Mouse (Mus musculus): Measurements from ENCODE around the gene Pigk. TPM values are rescaled to one million over a fixed set of nuclear protein-coding genes. Genes with fewer than 3 reads are reported as not detected.

Gene Pigk
- 43.4 and 49.1 TPM in 2 replicates for polyA plus RNA-seq (2014; fragmentation: Nextera tagmentation; extraction: Ambion mirVana)

- ATAC-seq (replicated peaks; ENCODE audit: insufficient number of reproducible peaks, low FRiP score, low TSS enrichment, low read depth) (peak; percentile 88), DNase-seq (ENCODE audit: low spot score) (peak; percentile 93)
- Histone ChIP-seq H3K4me3 (ENCODE audit: low read depth, low read length) (peak within 1 kb of the TSS; percentile 91), H3K27ac (replicated peaks; ENCODE audit: low read depth, low read length) (no peak within 1 kb of the TSS), H3K9me3 (replicated peaks; ENCODE audit: control insufficient read depth, low read length) (no peaks in the 10 kb centered on the region), H3K36me3 (replicated peaks; ENCODE audit: control insufficient read depth, insufficient read depth, low read depth, low read length) (no peaks in the 10 kb centered on the region), H3K4me1 (ENCODE audit: control insufficient read depth, insufficient read depth, low read length) (no peaks in the 10 kb centered on the region), H3K9ac (replicated peaks; ENCODE audit: low read length) (peak within 1 kb of the TSS; percentile 72), H3K27me3 (ENCODE audit: control insufficient read depth, insufficient read depth, low read length) (no peaks in the 10 kb centered on the region), H3K4me2 (ENCODE audit: low read depth, low read length) (peak within 1 kb of the TSS; percentile 65)
- WGBS, result under 1% methylated on average over 48 of the region's 48 CpGs
Measured at GRCm38 (mm10) chr3:152713991-152714902, at the start of gene Pigk. Gene Pigk (plus strand): TSS chr3:152714100.

- WGBS, result under 1% methylated on average over 16 of the region's 16 CpGs
- peak; percentile 47 for DNase-seq (ENCODE audit: low spot score)
- no peak for ATAC-seq (replicated peaks; ENCODE audit: insufficient number of reproducible peaks, low FRiP score, low TSS enrichment, low read depth)
- no peaks in the 10 kb centered on the region for H3K36me3 ChIP-seq (replicated peaks; ENCODE audit: control insufficient read depth, insufficient read depth, low read depth, low read length)
- peaks cover 5% of the 10 kb centered on the region for H3K27me3 ChIP-seq (ENCODE audit: control insufficient read depth, insufficient read depth, low read length)
- H3K4me3 ChIP-seq (ENCODE audit: low read depth, low read length), result peak overlapping the region; percentile 56
- H3K4me2 ChIP-seq (ENCODE audit: low read depth, low read length), result peak overlapping the region; percentile 98
- H3K9me3 ChIP-seq (replicated peaks; ENCODE audit: control insufficient read depth, low read length), result no peaks in the 10 kb centered on the region
- H3K4me1 ChIP-seq (ENCODE audit: control insufficient read depth, insufficient read depth, low read length), result no peaks in the 10 kb centered on the region
- peak overlapping the region; percentile 15 for H3K9ac ChIP-seq (replicated peaks; ENCODE audit: low read length)
- no peak overlapping the region for H3K27ac ChIP-seq (replicated peaks; ENCODE audit: low read depth, low read length)
Measured at GRCm38 (mm10) chr3:152666991-152667355, 46.9 kb upstream of the Pigk start.

GRCm38 (mm10) chr3:152667356-152668211 lies 46.3 kb upstream of the Pigk start:
- DNase-seq (ENCODE audit: low spot score) (peak; percentile 64), ATAC-seq (replicated peaks; ENCODE audit: insufficient number of reproducible peaks, low FRiP score, low TSS enrichment, low read depth) (peak; percentile 61)
- Histone ChIP-seq H3K9ac (replicated peaks; ENCODE audit: low read length) (peak overlapping the region; percentile 62), H3K4me2 (ENCODE audit: low read depth, low read length) (peak overlapping the region; percentile 98), H3K4me1 (ENCODE audit: control insufficient read depth, insufficient read depth, low read length) (no peaks in the 10 kb centered on the region), H3K27ac (replicated peaks; ENCODE audit: low read depth, low read length) (no peak overlapping the region), H3K27me3 (ENCODE audit: control insufficient read depth, insufficient read depth, low read length) (peaks cover 5% of the 10 kb centered on the region), H3K36me3 (replicated peaks; ENCODE audit: control insufficient read depth, insufficient read depth, low read depth, low read length) (no peaks in the 10 kb centered on the region), H3K9me3 (replicated peaks; ENCODE audit: control insufficient read depth, low read length) (no peaks in the 10 kb centered on the region), H3K4me3 (ENCODE audit: low read depth, low read length) (peak overlapping the region; percentile 56)
- under 1% methylated on average over 43 of the region's 82 CpGs for WGBS

- peak within 1 kb of the TSS; percentile 98 for H3K4me2 ChIP-seq (ENCODE audit: low read depth, low read length)
- no peaks in the 10 kb centered on the region for H3K36me3 ChIP-seq (replicated peaks; ENCODE audit: control insufficient read depth, insufficient read depth, low read depth, low read length)
- WGBS, result 21% methylated on average over 1 of the region's 5 CpGs
- peaks cover 5% of the 10 kb centered on the region for H3K27me3 ChIP-seq (ENCODE audit: control insufficient read depth, insufficient read depth, low read length)
- peak within 1 kb of the TSS; percentile 62 for H3K9ac ChIP-seq (replicated peaks; ENCODE audit: low read length)
- ATAC-seq (replicated peaks; ENCODE audit: insufficient number of reproducible peaks, low FRiP score, low TSS enrichment, low read depth) (peak; percentile 37; the same call in 1 of the 2 replicates), DNase-seq (ENCODE audit: low spot score) (no peak)
- H3K4me1 ChIP-seq (ENCODE audit: control insufficient read depth, insufficient read depth, low read length), result no peaks in the 10 kb centered on the region
- no peak within 1 kb of the TSS for H3K27ac ChIP-seq (replicated peaks; ENCODE audit: low read depth, low read length)
- H3K9me3 ChIP-seq (replicated peaks; ENCODE audit: control insufficient read depth, low read length), result no peaks in the 10 kb centered on the region
- peak within 1 kb of the TSS; percentile 56 for H3K4me3 ChIP-seq (ENCODE audit: low read depth, low read length)
Measured at GRCm38 (mm10) chr3:152668239-152668638, 45.7 kb upstream of the Pigk start, which contains the start of gene Ak5. Gene Ak5 (minus strand): TSS chr3:152668360.

- Histone ChIP-seq H3K4me1 (ENCODE audit: control insufficient read depth, insufficient read depth, low read length) (no peaks in the 10 kb centered on the region), H3K9ac (replicated peaks; ENCODE audit: low read length) (no peak overlapping the region), H3K4me3 (ENCODE audit: low read depth, low read length) (no peak overlapping the region), H3K27me3 (ENCODE audit: control insufficient read depth, insufficient read depth, low read length) (peaks cover 5% of the 10 kb centered on the region), H3K36me3 (replicated peaks; ENCODE audit: control insufficient read depth, insufficient read depth, low read depth, low read length) (no peaks in the 10 kb centered on the region), H3K9me3 (replicated peaks; ENCODE audit: control insufficient read depth, low read length) (no peaks in the 10 kb centered on the region), H3K27ac (replicated peaks; ENCODE audit: low read depth, low read length) (no peak overlapping the region), H3K4me2 (ENCODE audit: low read depth, low read length) (no peak overlapping the region)
- ATAC-seq (replicated peaks; ENCODE audit: insufficient number of reproducible peaks, low FRiP score, low TSS enrichment, low read depth) (no peak), DNase-seq (ENCODE audit: low spot score) (no peak)
- WGBS, result 81% methylated on average over 2 of the region's 2 CpGs
Measured at GRCm38 (mm10) chr3:152668793-152669192, 45.1 kb upstream of the Pigk start.

- 81% methylated on average over 3 of the region's 3 CpGs for WGBS
- ATAC-seq (replicated peaks; ENCODE audit: insufficient number of reproducible peaks, low FRiP score, low TSS enrichment, low read depth) (no peak), DNase-seq (ENCODE audit: low spot score) (no peak)
- no peak overlapping the region for H3K4me3 ChIP-seq (ENCODE audit: low read depth, low read length)
- H3K27ac ChIP-seq (replicated peaks; ENCODE audit: low read depth, low read length), result no peak overlapping the region
- no peaks in the 10 kb centered on the region for H3K36me3 ChIP-seq (replicated peaks; ENCODE audit: control insufficient read depth, insufficient read depth, low read depth, low read length)
- H3K4me1 ChIP-seq (ENCODE audit: control insufficient read depth, insufficient read depth, low read length), result no peaks in the 10 kb centered on the region
- peaks cover 5% of the 10 kb centered on the region for H3K27me3 ChIP-seq (ENCODE audit: control insufficient read depth, insufficient read depth, low read length)
- H3K9me3 ChIP-seq (replicated peaks; ENCODE audit: control insufficient read depth, low read length), result no peaks in the 10 kb centered on the region
- H3K9ac ChIP-seq (replicated peaks; ENCODE audit: low read length), result no peak overlapping the region
- H3K4me2 ChIP-seq (ENCODE audit: low read depth, low read length), result no peak overlapping the region
Measured at GRCm38 (mm10) chr3:152669783-152670182, 44.1 kb upstream of the Pigk start.

GRCm38 (mm10) chr3:152674663-152675062 lies 39.2 kb upstream of the Pigk start:
- Histone ChIP-seq H3K4me1 (ENCODE audit: control insufficient read depth, insufficient read depth, low read length) (no peaks in the 10 kb centered on the region), H3K9ac (replicated peaks; ENCODE audit: low read length) (no peak overlapping the region), H3K27ac (replicated peaks; ENCODE audit: low read depth, low read length) (no peak overlapping the region), H3K4me3 (ENCODE audit: low read depth, low read length) (no peak overlapping the region), H3K9me3 (replicated peaks; ENCODE audit: control insufficient read depth, low read length) (no peaks in the 10 kb centered on the region), H3K4me2 (ENCODE audit: low read depth, low read length) (no peak overlapping the region), H3K27me3 (ENCODE audit: control insufficient read depth, insufficient read depth, low read length) (no peaks in the 10 kb centered on the region), H3K36me3 (replicated peaks; ENCODE audit: control insufficient read depth, insufficient read depth, low read depth, low read length) (no peaks in the 10 kb centered on the region)
- no peak for ATAC-seq (replicated peaks; ENCODE audit: insufficient number of reproducible peaks, low FRiP score, low TSS enrichment, low read depth)
- no peak for DNase-seq (ENCODE audit: low spot score)
- 81% methylated on average over 6 of the region's 6 CpGs for WGBS
